Mouse (Mus musculus): ENCODE measurements around the gene Kank4. TPM values are rescaled to one million over a fixed set of nuclear protein-coding genes. Genes with fewer than 3 reads are reported as not detected.
A peak's percentile ranks its signal among the peaks of the same experiment; 100 is the strongest.

The Kank4 gene
- polyA plus RNA-seq, 1 experiment from 2014 or later: 0.95 TPM

DNA sequence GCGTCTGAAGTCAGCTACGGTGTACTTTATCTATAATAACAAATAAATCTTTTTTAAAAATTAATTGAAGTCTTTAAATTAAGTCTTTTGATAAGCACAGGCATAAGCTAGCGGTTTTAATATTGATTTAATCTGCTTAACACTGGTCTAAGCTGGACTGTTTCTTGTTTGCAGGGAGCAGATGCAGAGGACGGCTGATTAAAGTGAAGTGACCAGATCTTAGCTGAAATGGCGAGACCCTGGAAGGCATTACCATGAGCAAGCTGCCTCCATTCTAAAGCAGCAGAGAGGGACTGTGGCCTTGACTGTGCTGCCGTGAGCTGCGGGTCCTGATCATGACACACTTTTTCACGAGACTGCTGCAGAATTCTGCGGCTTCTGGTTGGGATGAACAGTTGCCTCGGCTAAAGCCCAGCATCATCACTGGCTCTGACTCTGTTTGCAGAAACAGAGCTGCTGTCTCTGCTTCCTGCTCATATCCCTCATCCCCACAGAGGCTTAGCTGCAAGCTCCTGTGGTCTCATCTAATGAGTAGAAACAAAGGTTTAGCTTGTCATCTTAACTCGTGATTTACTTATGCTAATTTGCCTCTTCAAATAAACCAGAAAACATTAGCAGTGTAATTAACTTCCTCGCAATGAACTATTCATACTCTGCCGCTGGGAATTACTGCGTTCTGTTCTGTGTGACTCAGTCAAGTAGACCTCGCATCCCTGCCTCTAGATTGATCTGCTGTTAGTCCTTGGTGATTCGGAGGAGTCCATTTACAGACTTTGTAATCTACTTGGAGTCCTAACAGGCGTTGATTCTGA is 99.4 kb downstream of the Kank4 start:
- Histone ChIP-seq H3K9me3 (ENCODE audit: control insufficient read depth, low read length) (no peaks in the 10 kb centered on the region), H3K4me2 (replicated peaks) (no peak overlapping the region; the same call in 1 of the 2 replicates), H3K4me3 (replicated peaks; ENCODE audit: low read length) (no peak overlapping the region), H3K4me1 (replicated peaks; ENCODE audit: control insufficient read depth, insufficient read depth, low read length) (no peaks in the 10 kb centered on the region), H3K9ac (no peak overlapping the region), H3K27me3 (ENCODE audit: control insufficient read depth, insufficient read depth, low read length) (no peaks in the 10 kb centered on the region), H3K27ac (peak overlapping the region; percentile 62), H3K36me3 (replicated peaks; ENCODE audit: control insufficient read depth, insufficient read depth) (no peaks in the 10 kb centered on the region)
- 76% methylated on average over 17 of the region's 17 CpGs for WGBS
- ATAC-seq (ENCODE audit: low FRiP score) (peak; percentile 73; the same call in 1 of the 2 replicates), DNase-seq (ENCODE audit: low spot score) (peak; percentile 48)

DNA sequence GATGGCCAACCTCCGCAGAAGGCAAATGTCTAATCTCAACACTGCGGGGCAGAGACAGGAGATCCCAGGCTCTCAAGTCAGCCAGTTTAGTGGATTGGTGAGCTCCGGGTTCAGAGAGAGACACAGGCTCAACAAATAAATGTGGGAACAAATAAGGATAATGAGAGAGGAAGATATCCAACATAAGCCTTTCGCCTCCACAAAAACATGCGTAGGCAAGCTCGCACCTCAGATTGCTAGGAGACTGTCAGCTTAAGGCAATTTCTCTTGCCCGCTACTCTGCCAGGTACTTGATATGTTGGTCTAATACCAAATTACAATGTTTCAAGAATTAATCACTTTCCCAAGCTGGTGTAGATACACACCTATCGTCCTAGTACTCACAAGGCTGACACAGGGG is 106.4 kb downstream of the Kank4 start:
- no peak overlapping the region for H3K27ac ChIP-seq
- H3K4me3 ChIP-seq (replicated peaks; ENCODE audit: low read length): no peak overlapping the region
- 91% methylated on average over 8 of the region's 8 CpGs for WGBS
- no peak overlapping the region for H3K4me2 ChIP-seq (replicated peaks)
- ATAC-seq (ENCODE audit: low FRiP score) (no peak), DNase-seq (ENCODE audit: low spot score) (no peak)
- H3K9me3 ChIP-seq (ENCODE audit: control insufficient read depth, low read length): no peaks in the 10 kb centered on the region
- no peak overlapping the region for H3K9ac ChIP-seq
- no peaks in the 10 kb centered on the region for H3K4me1 ChIP-seq (replicated peaks; ENCODE audit: control insufficient read depth, insufficient read depth, low read length)
- H3K36me3 ChIP-seq (replicated peaks; ENCODE audit: control insufficient read depth, insufficient read depth): peaks cover 3% of the 10 kb centered on the region; the same call in 1 of the 2 replicates
- H3K27me3 ChIP-seq (ENCODE audit: control insufficient read depth, insufficient read depth, low read length): no peaks in the 10 kb centered on the region

Other genes starting within 250 kb of the Kank4 start
- not detected in 2 replicates for gene L1td1, start 90.8 kb downstream of the Kank4 start, polyA plus RNA-seq (2014; fragmentation: Nextera tagmentation; extraction: Ambion mirVana)
- gene I0C0044D17Rik, start 6.3 kb upstream of the Kank4 start, polyA plus RNA-seq (2014; fragmentation: Nextera tagmentation; extraction: Ambion mirVana): not detected in 2 replicates
- gene Usp1, start 106.3 kb upstream of the Kank4 start, polyA plus RNA-seq (2014; fragmentation: Nextera tagmentation; extraction: Ambion mirVana): 36.1 and 39.4 TPM in 2 replicates
- gene Angptl3, start 213.4 kb upstream of the Kank4 start, polyA plus RNA-seq (2014; fragmentation: Nextera tagmentation; extraction: Ambion mirVana): 0.82 and 1.3 TPM in 2 replicates

All from hindbrain, embryonic 14.5 days (tissue).